Mouse (Mus musculus): ENCODE measurements around the gene Slk.
"Not testable (repeated sequence)": the region's sequence is repeated elsewhere in the genome, so short reads cannot be mapped to it uniquely, and the experiment has no call there.

DNA sequence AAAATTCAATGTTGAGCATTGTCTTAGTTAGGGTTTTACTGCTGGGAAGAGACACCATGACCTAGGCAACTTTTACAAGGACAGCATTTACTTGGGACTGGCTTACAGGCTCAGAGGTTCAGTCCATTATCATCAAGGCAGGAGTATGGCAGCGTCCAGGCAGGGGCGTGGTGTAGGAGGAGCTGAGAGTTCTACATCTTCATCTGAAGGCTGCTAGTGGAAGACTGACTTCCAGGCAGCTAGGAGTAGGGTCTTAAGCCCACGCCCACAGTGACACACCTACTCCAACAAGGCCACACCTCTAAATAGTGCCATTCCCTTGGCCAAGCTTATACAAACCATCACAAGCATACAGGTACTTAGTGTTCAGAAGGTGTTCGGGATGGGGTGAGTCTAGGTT lies 7.5 kb upstream of the Slk start:
- TF ChIP-seq CTCF, EP300 (IDR thresholded peaks at IDR 0.05; ENCODE audit: low read depth): not testable (repeated sequence)

Measured in heart, postnatal 0 days (tissue).